Mouse (Mus musculus) heart, embryonic 14.5 days (tissue): ENCODE data around the gene Rgl1. TPM values are rescaled to one million over a fixed set of nuclear protein-coding genes. Genes with fewer than 3 reads are reported as not detected.

Experiments
- ATAC-seq: fragments of 200-750 bp; cut with Nextera tagmentation; 2 replicates; pipeline ENCODE4 v1.8.0; 2017; ENCODE audit warnings: low read depth, moderate TSS enrichment; ENCODE audit not compliant: insufficient number of reproducible peaks, insufficient read depth, low FRiP score
- H3K27ac ChIP-seq, 2 experiments: fragments of 200-500 bp in 1 of 2; fragments of 300-500 bp in 1 of 2; sonication (generic) in 1 of 2; replicated peaks in 1 of 2; 2 replicates each; pipeline ENCODE4 v1.5.1; 2012 to 2014; ENCODE audit warnings: low read depth in 2 of 2, low read length in 2 of 2, control low read depth in 1 of 2, mild to moderate bottlenecking in 1 of 2, mixed read lengths in 1 of 2; ENCODE audit not compliant: control insufficient read depth in 1 of 2, insufficient read depth in 1 of 2
- H3K27me3 ChIP-seq: fragments of 300-500 bp; sonication (generic); 2 replicates; pipeline ENCODE4 v1.6.1; 2014; ENCODE audit warnings: mild to moderate bottlenecking, low read length, control low read depth; ENCODE audit not compliant: control insufficient read depth, insufficient read depth
- H3K36me3 ChIP-seq: fragments of 300-500 bp; sonication (generic); 2 replicates; pipeline ENCODE4 v1.6.1; 2014; ENCODE audit warnings: mild to moderate bottlenecking, control low read depth, low read length, mixed read lengths; ENCODE audit not compliant: control insufficient read depth, insufficient read depth
- H3K4me1 ChIP-seq, 2 experiments: fragments of 200-500 bp in 1 of 2; fragments of 300-500 bp in 1 of 2; sonication (generic) in 1 of 2; 2 replicates each; pipeline ENCODE4 v1.6.1; 2012 to 2014; ENCODE audit warnings: low read length in 2 of 2, control low read depth in 1 of 2, mixed read lengths in 1 of 2; ENCODE audit not compliant: control insufficient read depth in 2 of 2, insufficient read depth in 2 of 2
- H3K4me2 ChIP-seq: fragments of 300-500 bp; sonication (generic); 2 replicates; pipeline ENCODE4 v1.6.1; 2014; ENCODE audit warnings: mild to moderate bottlenecking, low read length
- H3K4me3 ChIP-seq, 2 experiments: fragments of 200-500 bp in 1 of 2; fragments of 300-500 bp in 1 of 2; sonication (generic) in 1 of 2; 2 replicates each; pipeline ENCODE4 v1.5.1; 2012 to 2014; ENCODE audit warnings: low read length in 2 of 2, mild to moderate bottlenecking in 2 of 2, control low read depth in 1 of 2, low read depth in 1 of 2, moderate library complexity in 1 of 2; ENCODE audit not compliant: control insufficient read depth in 1 of 2, insufficient read depth in 1 of 2
- H3K9ac ChIP-seq: fragments of 300-500 bp; sonication (generic); 2 replicates; pipeline ENCODE4 v1.6.1; 2014; ENCODE audit warnings: mild to moderate bottlenecking, low read length
- H3K9me3 ChIP-seq: fragments of 300-500 bp; sonication (generic); 2 replicates; pipeline ENCODE4 v1.6.1; 2016; ENCODE audit warnings: low read length, control low read depth; ENCODE audit not compliant: control insufficient read depth
- WGBS: fragments of 180-500 bp; shearing (Covaris S2); extraction: QIAGEN DNeasy Blood & Tissue Kit; methylation state at CpG from one replicate; pipeline ENCODE4 v1.1.7; 2014; 5-methylcytosine and 5-hydroxymethylcytosine counted together
- polyA plus RNA-seq: library from polyadenylated mRNA; unstranded; fragments of >200 nt; fragmentation: Nextera tagmentation; extraction: Ambion mirVana; gene quantifications from 2 replicates; pipeline ENCODE4 v1.2.1, GENCODE M21; 2014

Rgl1 gene
- polyA plus RNA-seq, 1 experiment from 2014 or later: 72.0 TPM

- 55% methylated on average over 3 of the region's 3 CpGs for WGBS
- Histone ChIP-seq H3K4me2 (no peak overlapping the region), H3K27ac (no peak overlapping the region), H3K4me3 (no peak overlapping the region), H3K9me3 (no peaks in the 10 kb centered on the region), H3K36me3 (no peaks in the 10 kb centered on the region), H3K4me1 (peaks cover 3 to 15% of the 10 kb centered on the region in 2 experiments; a peak in 3 of 4 replicates), H3K27me3 (no peaks in the 10 kb centered on the region), H3K9ac (no peak overlapping the region)
- no peak for ATAC-seq
Observed at GRCm38 (mm10) chr1:152726095-152726494, 40.1 kb downstream of the Rgl1 start.

DNA sequence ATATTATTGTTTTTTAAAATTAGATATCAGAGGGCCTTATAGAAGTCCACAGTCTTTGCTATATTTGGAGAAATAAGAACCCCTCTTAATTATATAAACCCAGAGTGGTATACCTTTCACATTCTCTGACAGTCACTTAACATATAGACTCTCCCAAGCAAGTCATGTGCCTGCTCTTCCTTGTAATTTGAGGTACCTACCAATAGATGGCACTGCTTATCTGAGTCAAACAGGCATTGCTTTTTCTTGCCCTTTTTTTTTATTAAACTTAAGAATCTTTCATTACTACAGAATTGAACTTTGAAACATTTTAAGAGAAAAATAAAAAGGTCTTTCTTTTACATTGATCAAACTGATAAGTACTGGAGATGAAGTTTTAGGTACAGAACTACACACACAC, 41.9 kb downstream of the Rgl1 start:
- no peak overlapping the region for H3K9ac ChIP-seq
- peaks cover 3 to 21% of the 10 kb centered on the region in 2 experiments; a peak in 3 of 4 replicates for H3K4me1 ChIP-seq
- H3K4me2 ChIP-seq: no peak overlapping the region
- no peak overlapping the region for H3K27ac ChIP-seq
- no peak for ATAC-seq
- no peak overlapping the region for H3K4me3 ChIP-seq
- no peaks in the 10 kb centered on the region for H3K27me3 ChIP-seq
- H3K9me3 ChIP-seq: no peaks in the 10 kb centered on the region
- H3K36me3 ChIP-seq: no peaks in the 10 kb centered on the region

DNA sequence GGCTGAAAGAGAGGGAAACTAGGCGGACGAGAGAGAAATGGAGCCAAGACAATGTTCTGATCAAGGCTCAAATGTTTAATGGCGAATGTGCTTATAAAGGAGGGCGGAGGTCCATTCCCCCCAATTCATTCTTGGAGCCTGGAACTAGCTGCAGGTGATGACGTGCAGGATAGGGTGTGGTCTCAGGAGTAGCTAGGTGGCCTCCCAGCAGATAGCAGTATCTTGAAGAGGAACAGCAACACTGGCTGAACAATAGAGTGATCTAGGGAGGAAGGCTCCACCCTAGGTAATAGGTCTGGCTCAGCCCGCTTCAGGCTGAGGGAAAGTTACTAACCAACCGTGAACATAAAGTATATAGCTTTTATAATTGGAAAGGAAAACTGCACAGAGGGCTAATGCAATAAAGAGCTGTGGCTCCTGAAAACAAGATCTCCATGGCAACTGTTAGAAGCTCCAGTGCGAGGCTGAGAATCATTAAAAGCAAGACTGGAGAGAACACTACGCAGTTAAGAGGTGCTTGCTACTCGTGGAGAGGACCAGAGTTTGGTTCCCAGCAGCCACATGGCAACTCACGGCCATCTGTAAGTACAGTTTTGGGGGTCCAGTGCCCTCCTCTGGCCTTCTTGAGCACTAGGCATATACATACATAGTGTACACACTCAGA, 44.5 kb downstream of the Rgl1 start:
- 81% methylated on average over 11 of the region's 11 CpGs for WGBS
- no peak overlapping the region for H3K4me2 ChIP-seq
- H3K4me1 ChIP-seq: peaks cover 10 to 27% of the 10 kb centered on the region in 2 experiments

GRCm38 (mm10) chr1:152720969-152721368, 45.2 kb downstream of the Rgl1 start:
- Histone ChIP-seq H3K4me3 (no peak overlapping the region), H3K27me3 (no peaks in the 10 kb centered on the region), H3K4me2 (no peak overlapping the region), H3K9ac (no peak overlapping the region), H3K36me3 (no peaks in the 10 kb centered on the region), H3K27ac (0 out of 4 replicates have a peak overlapping the region, but pooled peaks of 1 of the 2 experiments have one; percentile 17), H3K4me1 (peaks cover 9 to 20% of the 10 kb centered on the region in 2 experiments), H3K9me3 (no peaks in the 10 kb centered on the region)
- ATAC-seq: no peak
- 41% methylated on average over 4 of the region's 4 CpGs for WGBS

More for the DNA sequence above, 44.5 kb downstream of the Rgl1 start:
- Histone ChIP-seq H3K27me3 (no peaks in the 10 kb centered on the region), H3K4me3 (no peak overlapping the region), H3K9ac (no peak overlapping the region), H3K9me3 (no peaks in the 10 kb centered on the region), H3K27ac (peak overlapping the region in 1 of 2 experiments; percentile 12; a peak in 1 of 4 replicates), H3K36me3 (no peaks in the 10 kb centered on the region)
- no peak for ATAC-seq

GRCm38 (mm10) chr1:152718200-152718599, 48.0 kb downstream of the Rgl1 start:
- H3K4me2 ChIP-seq: no peak overlapping the region
- peaks cover 7 to 17% of the 10 kb centered on the region in 2 experiments for H3K4me1 ChIP-seq
- 35% methylated on average over 6 of the region's 6 CpGs for WGBS
- H3K4me3 ChIP-seq: no peak overlapping the region
- no peak for ATAC-seq
- no peak overlapping the region for H3K9ac ChIP-seq
- no peaks in the 10 kb centered on the region for H3K36me3 ChIP-seq
- H3K9me3 ChIP-seq: no peaks in the 10 kb centered on the region
- peak overlapping the region in 1 of 2 experiments; percentile 50; a peak in 1 of 4 replicates for H3K27ac ChIP-seq
- H3K27me3 ChIP-seq: no peaks in the 10 kb centered on the region

- 69% methylated on average over 1 of the region's 1 CpGs for WGBS
- H3K27me3 ChIP-seq: no peaks in the 10 kb centered on the region
- no peak overlapping the region for H3K9ac ChIP-seq
- ATAC-seq: no peak
- no peak overlapping the region for H3K4me2 ChIP-seq
- no peak overlapping the region for H3K27ac ChIP-seq
- H3K4me3 ChIP-seq: no peak overlapping the region
- peaks cover 7 to 17% of the 10 kb centered on the region in 2 experiments for H3K4me1 ChIP-seq
- H3K9me3 ChIP-seq: no peaks in the 10 kb centered on the region
- no peaks in the 10 kb centered on the region for H3K36me3 ChIP-seq
Observed at GRCm38 (mm10) chr1:152717329-152717728, 48.8 kb downstream of the Rgl1 start.

- 91% methylated on average over 3 of the region's 3 CpGs for WGBS
- no peak overlapping the region for H3K27ac ChIP-seq
- no peaks in the 10 kb centered on the region for H3K9me3 ChIP-seq
- no peak overlapping the region for H3K4me2 ChIP-seq
- no peaks in the 10 kb centered on the region for H3K36me3 ChIP-seq
- ATAC-seq: no peak
- no peak overlapping the region for H3K4me3 ChIP-seq
- peaks cover 7 to 11% of the 10 kb centered on the region in 2 experiments for H3K4me1 ChIP-seq
- no peaks in the 10 kb centered on the region for H3K27me3 ChIP-seq
- H3K9ac ChIP-seq: no peak overlapping the region
Observed at GRCm38 (mm10) chr1:152714405-152714804, 51.7 kb downstream of the Rgl1 start.

- Histone ChIP-seq H3K4me3 (no peak overlapping the region), H3K27me3 (no peaks in the 10 kb centered on the region), H3K9me3 (no peaks in the 10 kb centered on the region), H3K36me3 (no peaks in the 10 kb centered on the region), H3K9ac (no peak overlapping the region), H3K27ac (no peak overlapping the region), H3K4me1 (peaks cover 5 to 11% of the 10 kb centered on the region in 2 experiments), H3K4me2 (no peak overlapping the region)
- no peak for ATAC-seq
- 88% methylated on average over 4 of the region's 4 CpGs for whole genome bisulfite sequencing
Observed at GRCm38 (mm10) chr1:152713924-152714323, 52.2 kb downstream of the Rgl1 start.
